Mouse (Mus musculus): ENCODE data around the gene Slc7a4.
"Not testable (repeated sequence)": the region's sequence is repeated elsewhere in the genome, so short reads cannot be mapped to it uniquely, and the experiment has no call there.

The Slc7a4 gene

GRCm38 (mm10) chr16:17561751-17562208 lies 21.2 kb downstream of the Slc7a4 start, which contains the start of gene P2rx6:
P2rx6 (plus strand) TSS chr16:17561885.
- no peak for DNase-seq (ENCODE audit: low spot score)

- no peak for DNase-seq (ENCODE audit: low spot score)
These were observed 21.8 kb downstream of the Slc7a4 start, which contains the start of gene Lrrc74b for GRCm38 (mm10) chr16:17561128-17561750. Lrrc74b (minus strand) TSS chr16:17561247.

- DNase-seq (ENCODE audit: low spot score): no peak
These were observed 23.5 kb downstream of the Slc7a4 start for GRCm38 (mm10) chr16:17559396-17560027.

GRCm38 (mm10) chr16:17558811-17559210 lies 24.2 kb downstream of the Slc7a4 start:
- no peak for DNase-seq (ENCODE audit: low spot score)

GRCm38 (mm10) chr16:17557947-17558480 lies 25.0 kb downstream of the Slc7a4 start:
- no peak for DNase-seq (ENCODE audit: low spot score)

- no peak for DNase-seq (ENCODE audit: low spot score)
These were observed 26.1 kb downstream of the Slc7a4 start for GRCm38 (mm10) chr16:17556907-17557306.

GRCm38 (mm10) chr16:17556180-17556579 lies 26.8 kb downstream of the Slc7a4 start:
- no peak for DNase-seq (ENCODE audit: low spot score)

GRCm38 (mm10) chr16:17554702-17555101 lies 28.3 kb downstream of the Slc7a4 start:
- DNase-seq (ENCODE audit: low spot score): not testable (repeated sequence)

GRCm38 (mm10) chr16:17553910-17554685 lies 28.9 kb downstream of the Slc7a4 start:
- DNase-seq (ENCODE audit: low spot score): no peak

GRCm38 (mm10) chr16:17552837-17553236 lies 30.2 kb downstream of the Slc7a4 start:
- DNase-seq (ENCODE audit: low spot score): no peak

GRCm38 (mm10) chr16:17542632-17543031 lies 40.4 kb downstream of the Slc7a4 start:
- DNase-seq (ENCODE audit: low spot score): no peak

- no peak for DNase-seq (ENCODE audit: low spot score)
These were observed 46.4 kb downstream of the Slc7a4 start for GRCm38 (mm10) chr16:17536584-17536983.

- no peak for DNase-seq (ENCODE audit: low spot score)
These were observed 50.2 kb downstream of the Slc7a4 start for GRCm38 (mm10) chr16:17532676-17533329.

- DNase-seq (ENCODE audit: low spot score): no peak
These were observed 50.7 kb downstream of the Slc7a4 start for GRCm38 (mm10) chr16:17532271-17532670.

- DNase-seq (ENCODE audit: low spot score): peak; percentile 89
These were observed 52.2 kb downstream of the Slc7a4 start, which contains the start of gene Thap7 for GRCm38 (mm10) chr16:17530640-17531288. Thap7 (minus strand) TSS chr16:17531136.

GRCm38 (mm10) chr16:17529981-17530586 lies 52.9 kb downstream of the Slc7a4 start:
- no peak for DNase-seq (ENCODE audit: low spot score)

- DNase-seq (ENCODE audit: low spot score): no peak
These were observed 54.7 kb downstream of the Slc7a4 start for GRCm38 (mm10) chr16:17528276-17528675.

- DNase-seq (ENCODE audit: low spot score): no peak
These were observed 55.4 kb downstream of the Slc7a4 start for GRCm38 (mm10) chr16:17527606-17528005.

- no peak for DNase-seq (ENCODE audit: low spot score)
These were observed 56.8 kb downstream of the Slc7a4 start for GRCm38 (mm10) chr16:17526223-17526622.

- DNase-seq (ENCODE audit: low spot score): no peak
These were observed 57.5 kb downstream of the Slc7a4 start for GRCm38 (mm10) chr16:17525524-17525923.

- no peak for DNase-seq (ENCODE audit: low spot score)
These were observed 58.9 kb downstream of the Slc7a4 start for GRCm38 (mm10) chr16:17524156-17524555.
